Mouse (Mus musculus) stomach, embryonic 16.5 days (tissue): Measurements from ENCODE around the gene Tmem179b. TPM values are rescaled to one million over a fixed set of nuclear protein-coding genes. Genes with fewer than 3 reads are reported as not detected.

Source experiments
- ATAC-seq: fragments of 200-750 bp; cut with Nextera tagmentation; 2 replicates; pipeline ENCODE4 v1.8.0; 2017; ENCODE audit warnings: moderate number of reproducible peaks, moderate TSS enrichment; ENCODE audit not compliant: insufficient read depth, low FRiP score
- H3K27ac ChIP-seq: fragments of 300-500 bp; sonication (generic); 2 replicates; pipeline ENCODE4 v1.5.1; 2014; ENCODE audit warnings: low read length
- H3K27me3 ChIP-seq: fragments of 300-500 bp; sonication (generic); 2 replicates; pipeline ENCODE4 v1.6.1; 2014; ENCODE audit warnings: low read length, control low read depth, mixed read lengths; ENCODE audit not compliant: control insufficient read depth, insufficient read depth
- H3K36me3 ChIP-seq: fragments of 300-500 bp; sonication (generic); 2 replicates; pipeline ENCODE4 v1.6.1; 2014; ENCODE audit warnings: low read length; ENCODE audit not compliant: control insufficient read depth, insufficient read depth
- H3K4me1 ChIP-seq: fragments of 300-500 bp; sonication (generic); 2 replicates; pipeline ENCODE4 v1.6.1; 2014; ENCODE audit warnings: low read length, control low read depth, mixed read lengths; ENCODE audit not compliant: control insufficient read depth, insufficient read depth
- H3K4me2 ChIP-seq: fragments of 300-500 bp; sonication (generic); 2 replicates; pipeline ENCODE4 v1.6.1; 2014; ENCODE audit warnings: low read depth, low read length, mixed read lengths
- H3K4me3 ChIP-seq: fragments of 300-500 bp; sonication (generic); replicated peaks from 2 replicates; pipeline ENCODE4 v1.5.1; 2014; ENCODE audit warnings: mild to moderate bottlenecking, low read length
- H3K9ac ChIP-seq: fragments of 300-500 bp; sonication (generic); 2 replicates; pipeline ENCODE4 v1.6.1; 2014; ENCODE audit warnings: low read length
- H3K9me3 ChIP-seq: fragments of 300-500 bp; sonication (generic); replicated peaks from 2 replicates; pipeline ENCODE4 v1.6.1; 2016; ENCODE audit warnings: low read length, control low read depth; ENCODE audit not compliant: control insufficient read depth
- WGBS: fragments of 180-500 bp; shearing (Covaris S2); extraction: QIAGEN DNeasy Blood & Tissue Kit; methylation state at CpG from one replicate; pipeline ENCODE4 v1.1.7; 2014; 5-methylcytosine and 5-hydroxymethylcytosine counted together
- polyA plus RNA-seq: library from polyadenylated mRNA; unstranded; fragments of >200 nt; fragmentation: Nextera tagmentation; extraction: Ambion mirVana; gene quantifications from 2 replicates; pipeline ENCODE4 v1.2.1, GENCODE M21; 2015

The Tmem179b gene
- polyA plus RNA-seq, 1 experiment from 2014 or later: 88.9 TPM

- whole genome bisulfite sequencing: 64% methylated on average over 11 of the region's 11 CpGs
Measured at GRCm38 (mm10) chr19:8815812-8816211, 41.5 kb upstream of the Tmem179b start.

GRCm38 (mm10) chr19:8806810-8807209 is 32.5 kb upstream of the Tmem179b start:
- H3K4me2 ChIP-seq: no peak overlapping the region
- no peak for ATAC-seq
- WGBS: 92% methylated on average over 5 of the region's 5 CpGs

More at GRCm38 (mm10) chr19:8815812-8816211, 41.5 kb upstream of the Tmem179b start:
- peaks cover 12% of the 10 kb centered on the region; the same call in 1 of the 2 replicates for H3K36me3 ChIP-seq
- no peak overlapping the region for H3K9ac ChIP-seq
- H3K4me1 ChIP-seq: peaks cover 13% of the 10 kb centered on the region
- no peak overlapping the region for H3K27ac ChIP-seq
- H3K4me3 ChIP-seq: no peak overlapping the region
- ATAC-seq: no peak
- no peak overlapping the region for H3K4me2 ChIP-seq
- no peaks in the 10 kb centered on the region for H3K27me3 ChIP-seq
- no peaks in the 10 kb centered on the region for H3K9me3 ChIP-seq

GRCm38 (mm10) chr19:8803879-8804660 is 29.8 kb upstream of the Tmem179b start:
- Histone ChIP-seq H3K4me2 (no peak overlapping the region), H3K27me3 (no peaks in the 10 kb centered on the region), H3K27ac (no peak overlapping the region), H3K4me3 (no peak overlapping the region), H3K4me1 (0 out of 2 replicates have a peak, but pooled peaks cover 4% of the 10 kb centered on the region), H3K36me3 (peaks cover 7% of the 10 kb centered on the region; the same call in 1 of the 2 replicates), H3K9me3 (no peaks in the 10 kb centered on the region), H3K9ac (no peak overlapping the region)
- no peak for ATAC-seq
- 88% methylated on average over 11 of the region's 11 CpGs for WGBS

More at GRCm38 (mm10) chr19:8806810-8807209, 32.5 kb upstream of the Tmem179b start:
- H3K4me3 ChIP-seq: no peak overlapping the region
- H3K27ac ChIP-seq: no peak overlapping the region
- no peaks in the 10 kb centered on the region for H3K9me3 ChIP-seq
- H3K27me3 ChIP-seq: no peaks in the 10 kb centered on the region
- 0 out of 2 replicates have a peak, but pooled peaks cover under 1% of the 10 kb centered on the region for H3K4me1 ChIP-seq
- no peak overlapping the region for H3K9ac ChIP-seq
- H3K36me3 ChIP-seq: peaks cover 18% of the 10 kb centered on the region

- H3K4me2 ChIP-seq: peak overlapping the region; percentile 82
- H3K36me3 ChIP-seq: peaks cover 7% of the 10 kb centered on the region; the same call in 1 of the 2 replicates
- H3K4me1 ChIP-seq: 0 out of 2 replicates have a peak, but pooled peaks cover 4% of the 10 kb centered on the region
- H3K9me3 ChIP-seq: no peaks in the 10 kb centered on the region
- ATAC-seq: no peak
- no peaks in the 10 kb centered on the region for H3K27me3 ChIP-seq
- H3K27ac ChIP-seq: peak overlapping the region; percentile 94
- 89% methylated on average over 9 of the region's 9 CpGs for WGBS
- peak overlapping the region; percentile 83; the same call in 1 of the 2 replicates for H3K4me3 ChIP-seq
- no peak overlapping the region; the same call in 1 of the 2 replicates for H3K9ac ChIP-seq
Measured at GRCm38 (mm10) chr19:8803204-8803780, 29.0 kb upstream of the Tmem179b start.

GRCm38 (mm10) chr19:8802130-8802821 is 28.0 kb upstream of the Tmem179b start, which contains the start of gene Zbtb3:
Gene Zbtb3, plus strand, starts transcription at chr19:8802555.
- Histone ChIP-seq H3K4me2 (peak within 1 kb of the TSS; percentile 82), H3K4me1 (peaks cover 10% of the 10 kb centered on the region), H3K4me3 (peak within 1 kb of the TSS; percentile 83), H3K9ac (peak within 1 kb of the TSS; percentile 80), H3K27ac (peak within 1 kb of the TSS; percentile 94), H3K27me3 (no peaks in the 10 kb centered on the region), H3K9me3 (no peaks in the 10 kb centered on the region), H3K36me3 (peaks cover 7% of the 10 kb centered on the region; the same call in 1 of the 2 replicates)
- WGBS: under 1% methylated on average over 30 of the region's 30 CpGs
- peak; percentile 97 for ATAC-seq

GRCm38 (mm10) chr19:8798947-8799315 is 24.7 kb upstream of the Tmem179b start:
- peak overlapping the region; percentile 90 for H3K9ac ChIP-seq
- H3K4me3 ChIP-seq: peak overlapping the region; percentile 94; the same call in 1 of the 2 replicates
- H3K36me3 ChIP-seq: peaks cover 11% of the 10 kb centered on the region
- no peaks in the 10 kb centered on the region for H3K9me3 ChIP-seq
- peak overlapping the region; percentile 90; the same call in 1 of the 2 replicates for H3K4me2 ChIP-seq
- H3K27me3 ChIP-seq: no peaks in the 10 kb centered on the region
- peak overlapping the region; percentile 76 for H3K27ac ChIP-seq
- peaks cover 13% of the 10 kb centered on the region for H3K4me1 ChIP-seq
- no peak for ATAC-seq

- Histone ChIP-seq H3K4me2 (peak within 1 kb of the TSS; percentile 90), H3K27ac (peak within 1 kb of the TSS; percentile 76), H3K4me3 (peak within 1 kb of the TSS; percentile 94), H3K36me3 (peaks cover 16% of the 10 kb centered on the region), H3K4me1 (peaks cover 13% of the 10 kb centered on the region), H3K9ac (peak within 1 kb of the TSS; percentile 90), H3K9me3 (no peaks in the 10 kb centered on the region), H3K27me3 (no peaks in the 10 kb centered on the region)
- 1% methylated on average over 25 of the region's 25 CpGs for WGBS
- peak; percentile 84 for ATAC-seq
Measured at GRCm38 (mm10) chr19:8798264-8798946, 24.1 kb upstream of the Tmem179b start, which contains the start of gene Polr2g. Gene Polr2g, minus strand, starts transcription at chr19:8798577.

GRCm38 (mm10) chr19:8790171-8790570 is 15.9 kb upstream of the Tmem179b start:
- ATAC-seq: no peak
- 77% methylated on average over 7 of the region's 7 CpGs for WGBS

More at GRCm38 (mm10) chr19:8790171-8790570, 15.9 kb upstream of the Tmem179b start:
- Histone ChIP-seq H3K36me3 (peaks cover 28% of the 10 kb centered on the region), H3K27ac (no peak overlapping the region), H3K9me3 (no peaks in the 10 kb centered on the region), H3K4me3 (no peak overlapping the region), H3K9ac (no peak overlapping the region), H3K27me3 (no peaks in the 10 kb centered on the region), H3K4me1 (peaks cover 6% of the 10 kb centered on the region; the same call in 1 of the 2 replicates), H3K4me2 (no peak overlapping the region)
